Mouse (Mus musculus) forebrain, embryonic 15.5 days (tissue): Measurements from ENCODE around the gene Abhd14a. TPM values are rescaled to one million over a fixed set of nuclear protein-coding genes. Genes with fewer than 3 reads are reported as not detected.

Experiments
- ATAC-seq: fragments of 200-750 bp; cut with Nextera tagmentation; replicated peaks from 2 replicates; pipeline ENCODE4 v1.8.0; 2017; ENCODE audit warnings: mild to moderate bottlenecking, moderate TSS enrichment, moderate library complexity
- H3K27ac ChIP-seq: fragments of 300-500 bp; sonication (generic); replicated peaks from 2 replicates; pipeline ENCODE4 v1.5.1; 2015; ENCODE audit warnings: mild to moderate bottlenecking, inconsistent platforms
- H3K27me3 ChIP-seq: fragments of 300-500 bp; sonication (generic); 2 replicates; pipeline ENCODE4 v1.6.1; 2015; ENCODE audit warnings: inconsistent platforms
- H3K36me3 ChIP-seq: fragments of 300-500 bp; sonication (generic); 2 replicates; pipeline ENCODE4 v1.6.1; 2015; ENCODE audit warnings: mild to moderate bottlenecking, inconsistent platforms
- H3K4me1 ChIP-seq: fragments of 300-500 bp; sonication (generic); 2 replicates; pipeline ENCODE4 v1.6.1; 2015; ENCODE audit warnings: inconsistent platforms
- H3K4me2 ChIP-seq: fragments of 300-500 bp; sonication (generic); replicated peaks from 2 replicates; pipeline ENCODE4 v1.6.1; 2015; ENCODE audit warnings: mild to moderate bottlenecking, inconsistent platforms
- H3K4me3 ChIP-seq: fragments of 300-500 bp; sonication (generic); 2 replicates; pipeline ENCODE4 v1.5.1; 2015; ENCODE audit warnings: mild to moderate bottlenecking, inconsistent platforms
- H3K9ac ChIP-seq: fragments of 300-500 bp; sonication (generic); replicated peaks from 2 replicates; pipeline ENCODE4 v1.6.1; 2015; ENCODE audit warnings: mild to moderate bottlenecking, inconsistent platforms
- H3K9me3 ChIP-seq: fragments of 300-500 bp; sonication (generic); 2 replicates; pipeline ENCODE4 v1.6.1; 2016; ENCODE audit warnings: inconsistent platforms
- WGBS: fragments of 180-500 bp; shearing (Covaris S2); methylation state at CpG from one replicate; pipeline ENCODE4 v1.1.7; 2015; ENCODE audit warnings: mixed read lengths; 5-methylcytosine and 5-hydroxymethylcytosine counted together
- polyA plus RNA-seq: library from polyadenylated mRNA; unstranded; fragments of >200 nt; fragmentation: Nextera tagmentation; extraction: Ambion mirVana; gene quantifications from 2 replicates; pipeline ENCODE4 v1.2.1, GENCODE M21; 2015

The Abhd14a gene
- polyA plus RNA-seq, 1 experiment from 2014 or later, result 68.5 TPM

- H3K9me3 ChIP-seq, result no peaks in the 10 kb centered on the region
- no peak for ATAC-seq
- peak overlapping the region; percentile 31 for H3K27ac ChIP-seq
- peak overlapping the region; percentile 68 for H3K4me2 ChIP-seq
- H3K4me1 ChIP-seq, result peaks cover 44% of the 10 kb centered on the region
- WGBS, result 41% methylated on average over 9 of the region's 9 CpGs
- peak overlapping the region; percentile 47 for H3K4me3 ChIP-seq
- H3K36me3 ChIP-seq, result no peaks in the 10 kb centered on the region
- no peaks in the 10 kb centered on the region for H3K27me3 ChIP-seq
- H3K9ac ChIP-seq, result peak overlapping the region; percentile 56; the same call in 1 of the 2 replicates
These were observed 473 bp upstream of the Abhd14a start for GRCm38 (mm10) chr9:106447951-106448350.

GRCm38 (mm10) chr9:106444836-106445235 lies 2.6 kb downstream of the Abhd14a start:
- ATAC-seq, result no peak
- H3K9me3 ChIP-seq, result no peaks in the 10 kb centered on the region
- no peaks in the 10 kb centered on the region for H3K36me3 ChIP-seq
- H3K27me3 ChIP-seq, result no peaks in the 10 kb centered on the region
- H3K9ac ChIP-seq, result no peak overlapping the region
- no peak overlapping the region for H3K4me3 ChIP-seq
- peaks cover 29% of the 10 kb centered on the region for H3K4me1 ChIP-seq
- no peak overlapping the region for H3K27ac ChIP-seq
- WGBS, result 87% methylated on average over 4 of the region's 4 CpGs
- no peak overlapping the region for H3K4me2 ChIP-seq

GRCm38 (mm10) chr9:106442680-106443079 lies 4.8 kb downstream of the Abhd14a start:
- no peak overlapping the region for H3K9ac ChIP-seq
- H3K9me3 ChIP-seq, result no peaks in the 10 kb centered on the region
- no peak overlapping the region for H3K27ac ChIP-seq
- WGBS, result 79% methylated on average over 5 of the region's 5 CpGs
- H3K27me3 ChIP-seq, result no peaks in the 10 kb centered on the region
- ATAC-seq, result no peak
- no peak overlapping the region for H3K4me3 ChIP-seq
- peaks cover 27% of the 10 kb centered on the region for H3K4me1 ChIP-seq
- H3K36me3 ChIP-seq, result no peaks in the 10 kb centered on the region
- no peak overlapping the region for H3K4me2 ChIP-seq

GRCm38 (mm10) chr9:106436566-106436965 lies 10.9 kb downstream of the Abhd14a start:
- Histone ChIP-seq H3K4me3 (no peak overlapping the region), H3K36me3 (peaks cover 22% of the 10 kb centered on the region), H3K9me3 (no peaks in the 10 kb centered on the region), H3K4me2 (no peak overlapping the region), H3K4me1 (peaks cover 20% of the 10 kb centered on the region), H3K27me3 (no peaks in the 10 kb centered on the region), H3K27ac (no peak overlapping the region), H3K9ac (no peak overlapping the region)
- 85% methylated on average over 9 of the region's 9 CpGs for WGBS
- ATAC-seq, result no peak

GRCm38 (mm10) chr9:106433389-106433788 lies 14.1 kb downstream of the Abhd14a start:
- Histone ChIP-seq H3K4me1 (peaks cover 27% of the 10 kb centered on the region), H3K9ac (no peak overlapping the region), H3K4me2 (no peak overlapping the region), H3K27me3 (no peaks in the 10 kb centered on the region), H3K27ac (no peak overlapping the region), H3K9me3 (no peaks in the 10 kb centered on the region), H3K4me3 (no peak overlapping the region), H3K36me3 (peaks cover 27% of the 10 kb centered on the region)
- ATAC-seq, result no peak
- WGBS, result 74% methylated on average over 7 of the region's 7 CpGs

- Histone ChIP-seq H3K4me2 (peak overlapping the region; percentile 63), H3K9ac (peak overlapping the region; percentile 84), H3K4me1 (peaks cover 17% of the 10 kb centered on the region), H3K4me3 (peak overlapping the region; percentile 79), H3K36me3 (peaks cover 27% of the 10 kb centered on the region), H3K9me3 (no peaks in the 10 kb centered on the region), H3K27me3 (no peaks in the 10 kb centered on the region), H3K27ac (peak overlapping the region; percentile 97)
- 2% methylated on average over 4 of the region's 4 CpGs for WGBS
- no peak for ATAC-seq
These were observed 17.5 kb downstream of the Abhd14a start for GRCm38 (mm10) chr9:106430015-106430264.

- Histone ChIP-seq H3K9me3 (no peaks in the 10 kb centered on the region), H3K4me2 (peak within 1 kb of the TSS; percentile 63), H3K9ac (peak within 1 kb of the TSS; percentile 84), H3K36me3 (peaks cover 27% of the 10 kb centered on the region), H3K4me3 (peak within 1 kb of the TSS; percentile 79), H3K27me3 (no peaks in the 10 kb centered on the region), H3K27ac (peak within 1 kb of the TSS; percentile 97), H3K4me1 (peaks cover 17% of the 10 kb centered on the region)
- WGBS, result under 1% methylated on average over 55 of the region's 55 CpGs
- ATAC-seq, result peak; percentile 92
These were observed 18.1 kb downstream of the Abhd14a start, which contains the start of gene Rpl29 for GRCm38 (mm10) chr9:106429221-106430014. Gene Rpl29, plus strand, starts transcription at chr9:106429454.

GRCm38 (mm10) chr9:106428719-106429220 lies 18.7 kb downstream of the Abhd14a start:
- peak overlapping the region; percentile 67 for H3K9ac ChIP-seq
- no peaks in the 10 kb centered on the region for H3K27me3 ChIP-seq
- H3K4me1 ChIP-seq, result peaks cover 17% of the 10 kb centered on the region
- peak overlapping the region; percentile 97 for H3K27ac ChIP-seq
- H3K4me2 ChIP-seq, result peak overlapping the region; percentile 63
- peak; percentile 68 for ATAC-seq
- peak overlapping the region; percentile 79 for H3K4me3 ChIP-seq
- no peaks in the 10 kb centered on the region for H3K9me3 ChIP-seq
- WGBS, result 13% methylated on average over 11 of the region's 11 CpGs
- H3K36me3 ChIP-seq, result peaks cover 27% of the 10 kb centered on the region

GRCm38 (mm10) chr9:106421865-106422160 lies 25.7 kb downstream of the Abhd14a start:
- Histone ChIP-seq H3K4me1 (peaks cover 39% of the 10 kb centered on the region), H3K9ac (no peak overlapping the region), H3K27ac (no peak overlapping the region), H3K27me3 (no peaks in the 10 kb centered on the region), H3K36me3 (no peaks in the 10 kb centered on the region), H3K9me3 (no peaks in the 10 kb centered on the region), H3K4me2 (peak overlapping the region; percentile 19), H3K4me3 (no peak overlapping the region)
- 0% methylated on average over 3 of the region's 3 CpGs for WGBS
- ATAC-seq, result peak; percentile 79

GRCm38 (mm10) chr9:106421033-106421864 lies 26.2 kb downstream of the Abhd14a start:
- Histone ChIP-seq H3K27ac (no peak overlapping the region), H3K9ac (no peak overlapping the region), H3K9me3 (no peaks in the 10 kb centered on the region), H3K4me2 (peak overlapping the region; percentile 19), H3K36me3 (no peaks in the 10 kb centered on the region), H3K27me3 (no peaks in the 10 kb centered on the region), H3K4me1 (peaks cover 39% of the 10 kb centered on the region), H3K4me3 (no peak overlapping the region)
- ATAC-seq, result peak; percentile 31; the same call in 1 of the 2 replicates
- 8% methylated on average over 17 of the region's 18 CpGs for whole genome bisulfite sequencing

- Histone ChIP-seq H3K4me2 (no peak overlapping the region), H3K27ac (0 out of 2 replicates have a peak overlapping the region, but pooled peaks have one; percentile 15), H3K36me3 (no peaks in the 10 kb centered on the region), H3K27me3 (no peaks in the 10 kb centered on the region), H3K9ac (no peak overlapping the region), H3K9me3 (no peaks in the 10 kb centered on the region), H3K4me3 (no peak overlapping the region), H3K4me1 (peaks cover 39% of the 10 kb centered on the region)
- no peak for ATAC-seq
- WGBS, result 0% methylated on average over 2 of the region's 2 CpGs
These were observed 26.9 kb downstream of the Abhd14a start for GRCm38 (mm10) chr9:106420608-106421007.
